Mouse (Mus musculus): ENCODE measurements around the gene Slc35g3. TPM values are rescaled to one million over a fixed set of nuclear protein-coding genes. Genes with fewer than 3 reads are reported as not detected.
A peak's percentile ranks its signal among the peaks of the same experiment; 100 is the strongest.

Gene Slc35g3
- total and polyA plus RNA-seq, 3 experiments: not detected

DNA sequence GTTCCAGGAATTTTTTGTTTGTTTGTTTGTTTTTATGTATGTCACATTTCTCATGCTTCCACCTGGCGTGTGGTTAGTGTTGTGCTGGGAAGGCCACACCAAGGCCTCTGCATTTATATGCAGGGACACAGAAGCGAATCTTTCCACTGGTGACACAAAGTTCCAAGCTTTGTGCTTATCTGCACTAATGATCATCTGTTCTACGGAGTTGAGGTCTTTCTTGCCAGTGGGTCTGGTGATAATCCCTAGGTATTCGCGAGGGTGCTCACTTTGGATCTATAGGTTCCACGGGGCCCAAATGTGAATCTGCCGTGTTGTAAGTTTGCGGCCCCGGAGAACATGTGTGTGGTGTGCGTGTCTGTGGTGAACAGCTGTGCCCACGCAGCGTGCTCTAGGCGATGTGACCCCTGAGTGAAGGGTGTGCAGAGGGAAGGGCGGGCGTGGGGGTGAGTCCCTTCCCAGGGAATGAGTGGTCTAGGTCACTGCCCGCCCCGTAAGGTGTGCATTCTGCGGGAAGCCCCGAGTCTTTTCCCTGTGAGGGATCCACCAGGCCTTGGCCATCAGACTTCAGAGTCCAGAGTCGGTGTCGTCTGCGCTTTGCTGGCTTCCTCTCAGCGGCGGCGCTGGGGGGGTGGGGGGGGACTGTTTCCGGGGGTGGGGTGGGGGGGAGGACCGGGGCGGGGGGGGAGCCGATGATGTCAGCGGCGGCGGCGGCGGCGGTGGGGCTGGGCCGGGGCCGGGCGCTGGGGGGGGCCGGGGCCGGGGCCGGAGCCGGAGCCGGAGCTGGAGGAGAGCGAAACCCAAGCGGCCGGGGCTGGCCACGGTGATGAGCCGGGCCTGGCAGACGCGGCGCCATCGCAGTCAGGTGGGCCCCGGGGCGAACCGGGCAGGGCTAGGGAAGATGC, 3.7 kb upstream of the Slc35g3 start, which contains the start of gene Zbtb4:
Gene Zbtb4, plus strand, starts transcription at position 692 of the 905 bp plus-strand sequence.
- Histone ChIP-seq H3K4me3 (replicated peaks in 1 of 3; ENCODE audit: low read depth in 2 of 3, low read length in 2 of 3, poor library complexity in 1 of 3) (peak within 1 kb of the TSS; percentile 69 to 81 (median 72)), H3K36me3 (replicated peaks in 1 of 2; ENCODE audit: control insufficient read depth in 1 of 2, insufficient read depth in 1 of 2, low read length in 1 of 2) (no peaks in the 10 kb centered on the region), H3K79me2 (replicated peaks; ENCODE audit: control insufficient read depth, extremely low read depth, insufficient read depth, poor library complexity, severe bottlenecking) (no peaks in the 10 kb centered on the region; the same call in 1 of the 2 replicates), H3K27ac (ENCODE audit: insufficient read depth, low read depth) (no peak within 1 kb of the TSS), H3K9me3 (replicated peaks; ENCODE audit: low read length) (no peaks in the 10 kb centered on the region), H3K27me3 (replicated peaks) (peaks cover 4% of the 10 kb centered on the region), H3K9ac (ENCODE audit: insufficient read depth, low read depth) (peak within 1 kb of the TSS; percentile 92), H3K4me1 (ENCODE audit: control insufficient read depth in 1 of 2, insufficient read depth in 2 of 2) (peaks cover 17 to 23% of the 10 kb centered on the region in 2 experiments), H3K4me2 (ENCODE audit: insufficient read depth, low read depth, poor library complexity, severe bottlenecking) (peak within 1 kb of the TSS; percentile 44)
- in situ Hi-C loops (cut with MboI; ENCODE audit: low pct_ligation_motif_present, low pct_unique_long_range_greater_than_20kb, low sequenced_read_pairs): no loop called here
- no peak for DNase-seq (ENCODE audit: extremely low read depth)
- TF ChIP-seq NELFE (IDR thresholded peaks at IDR 0.05; ENCODE audit: low read depth, low read length) (no peak), UBTF (IDR thresholded peaks at IDR 0.05; ENCODE audit: low read depth, low read length) (peak; percentile 60; the same call in 1 of the 2 replicates), POLR2A (IDR thresholded peaks at IDR 0.05; ENCODE audit: low read depth, low read length) (peak; percentile 65)
- dilution Hi-C loops (cut with MboI; ENCODE audit: extremely low pct_ligation_motif_present, extremely low pct_unique_long_range_greater_than_20kb, low sequenced_read_pairs): no loop called here

DNA sequence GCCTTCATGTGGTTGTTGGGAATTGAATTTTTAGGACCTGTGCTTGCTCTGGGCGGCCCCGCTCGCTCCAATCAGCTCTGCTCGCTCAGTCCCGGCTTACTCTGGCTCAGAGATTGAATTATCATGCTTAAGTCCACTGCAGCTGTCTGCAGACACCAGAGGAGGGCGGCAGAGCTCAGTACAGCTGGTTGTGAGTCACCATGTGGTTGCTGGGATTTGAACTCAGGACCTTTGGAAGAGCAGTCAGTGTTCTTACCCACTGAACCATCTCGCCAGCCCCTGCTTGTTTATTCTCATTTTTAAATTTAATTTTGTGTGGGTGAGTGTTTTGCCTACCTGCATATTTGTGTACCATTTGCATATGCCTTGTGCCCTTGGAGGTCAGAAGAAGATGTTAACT, 1.8 kb upstream of the Slc35g3 start:
- Histone ChIP-seq H3K9me3 (replicated peaks; ENCODE audit: low read length) (no peaks in the 10 kb centered on the region), H3K9ac (ENCODE audit: insufficient read depth, low read depth) (no peak overlapping the region), H3K4me1 (ENCODE audit: control insufficient read depth in 1 of 2, insufficient read depth in 2 of 2) (peaks cover 23 to 34% of the 10 kb centered on the region in 2 experiments), H3K4me2 (ENCODE audit: insufficient read depth, low read depth, poor library complexity, severe bottlenecking) (no peak overlapping the region), H3K36me3 (replicated peaks in 1 of 2; ENCODE audit: control insufficient read depth in 1 of 2, insufficient read depth in 1 of 2, low read length in 1 of 2) (no peaks in the 10 kb centered on the region), H3K4me3 (replicated peaks in 1 of 3; ENCODE audit: low read depth in 2 of 3, low read length in 2 of 3, poor library complexity in 1 of 3) (no peak overlapping the region), H3K27ac (ENCODE audit: insufficient read depth, low read depth) (no peak overlapping the region), H3K27me3 (replicated peaks) (peaks cover 4% of the 10 kb centered on the region), H3K79me2 (replicated peaks; ENCODE audit: control insufficient read depth, extremely low read depth, insufficient read depth, poor library complexity, severe bottlenecking) (no peaks in the 10 kb centered on the region; the same call in 1 of the 2 replicates)
- TF ChIP-seq USF2 (conservative IDR thresholded peaks at IDR 0.05; ENCODE audit: low read depth, low read length) (no peak), MYC (IDR thresholded peaks at IDR 0.05; ENCODE audit: low read depth, low read length) (no peak), NELFE (IDR thresholded peaks at IDR 0.05; ENCODE audit: low read depth, low read length) (no peak), CHD1 (IDR thresholded peaks at IDR 0.05; ENCODE audit: low read depth, low read length) (no peak), HCFC1 (IDR thresholded peaks at IDR 0.05; ENCODE audit: low read depth, low read length) (no peak), ZNF384 (IDR thresholded peaks at IDR 0.05; ENCODE audit: low read depth, low read length) (no peak), ZKSCAN1 (IDR thresholded peaks at IDR 0.05; ENCODE audit: borderline replicate concordance, low read depth, low read length) (no peak), ZC3H11A (IDR thresholded peaks at IDR 0.05; ENCODE audit: low read depth, low read length) (no peak), USF1 (IDR thresholded peaks at IDR 0.05; ENCODE audit: low read depth, low read length) (no peak), MAFK (IDR thresholded peaks at IDR 0.05; ENCODE audit: insufficient replicate concordance, low read length) (no peak), RAD21 (IDR thresholded peaks at IDR 0.05; ENCODE audit: low read depth, low read length) (peak; percentile 54), JUND (conservative IDR thresholded peaks at IDR 0.05; ENCODE audit: low read depth, low read length) (0 out of 2 replicates have a peak, but pooled peaks have one; percentile 20), NRF1 (IDR thresholded peaks at IDR 0.05; ENCODE audit: low read depth, low read length) (no peak), POLR2AphosphoS2 (IDR thresholded peaks at IDR 0.05; ENCODE audit: low read depth, low read length) (no peak), IRF4 (IDR thresholded peaks at IDR 0.05; ENCODE audit: low read depth, low read length) (no peak), ELF1 (IDR thresholded peaks at IDR 0.05; ENCODE audit: low read depth, low read length) (no peak), TCF12 (IDR thresholded peaks at IDR 0.05; ENCODE audit: low read depth, low read length) (no peak), SIN3A (IDR thresholded peaks at IDR 0.05; ENCODE audit: low read length) (no peak), UBTF (IDR thresholded peaks at IDR 0.05; ENCODE audit: low read depth, low read length) (no peak), PAX5 (IDR thresholded peaks at IDR 0.05; ENCODE audit: low read length) (no peak), MAX (IDR thresholded peaks at IDR 0.05; ENCODE audit: low read length) (no peak; the same call in 1 of the 2 replicates), E2F4 (IDR thresholded peaks at IDR 0.05; ENCODE audit: insufficient replicate concordance, low read depth, low read length) (no peak), SMC3 (IDR thresholded peaks at IDR 0.05; ENCODE audit: low read depth, low read length) (peak; percentile 54), JUN (IDR thresholded peaks at IDR 0.05; ENCODE audit: insufficient read depth, low read depth, low read length) (no peak), EP300 (IDR thresholded peaks at IDR 0.05; ENCODE audit: low read length) (no peak), MXI1 (IDR thresholded peaks at IDR 0.05; ENCODE audit: low read depth, low read length) (no peak), KAT2A (IDR thresholded peaks at IDR 0.05; ENCODE audit: insufficient replicate concordance, low read length) (no peak), CTCF (conservative IDR thresholded peaks at IDR 0.05 in 1 of 2, IDR thresholded peaks at IDR 0.05 in 1 of 2; ENCODE audit: low read depth in 2 of 2, low read length in 2 of 2) (peak in 1 of 2 experiments; percentile 65; a peak in 2 of 4 replicates), BHLHE40 (IDR thresholded peaks at IDR 0.05; ENCODE audit: low read depth, low read length) (no peak), CHD2 (IDR thresholded peaks at IDR 0.05; ENCODE audit: low read length) (no peak), POLR2A (IDR thresholded peaks at IDR 0.05; ENCODE audit: low read depth, low read length) (no peak)
- in situ Hi-C loops (cut with MboI; ENCODE audit: low pct_ligation_motif_present, low pct_unique_long_range_greater_than_20kb, low sequenced_read_pairs): no loop called here
- dilution Hi-C loops (cut with MboI; ENCODE audit: extremely low pct_ligation_motif_present, extremely low pct_unique_long_range_greater_than_20kb, low sequenced_read_pairs): no loop called here
- DNase-seq (ENCODE audit: extremely low read depth): no peak
